Mouse (Mus musculus): Measurements from ENCODE around the gene Trip10.
"Not testable (repeated sequence)": the region's sequence is repeated elsewhere in the genome, so short reads cannot be mapped to it uniquely, and the experiment has no call there.

The Trip10 gene

DNA sequence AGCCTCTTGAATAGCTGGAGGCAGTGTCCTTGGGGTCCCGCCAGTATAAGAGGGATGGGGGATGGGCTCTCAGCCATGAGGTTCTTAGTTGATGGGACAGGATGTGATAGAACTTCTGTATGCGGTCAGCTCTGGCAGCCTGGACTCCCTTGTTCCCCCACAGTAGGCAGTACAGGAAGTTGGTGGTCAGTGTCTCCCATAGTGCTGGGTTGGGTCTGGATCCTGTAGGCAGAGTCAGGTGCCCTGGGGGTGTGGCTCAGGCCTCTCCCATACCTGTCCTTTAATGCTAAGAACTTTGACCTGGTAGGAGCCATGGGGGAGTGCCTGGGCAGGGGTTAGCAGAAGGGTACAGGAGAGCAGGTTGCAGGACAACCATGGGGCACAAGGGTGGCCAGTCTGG, 14.9 kb downstream of the Trip10 start:
- no peak for DNase-seq (ENCODE audit: low spot score in 2 of 2)

- peak in 1 of 2 experiments; percentile 16 for DNase-seq (ENCODE audit: low spot score in 2 of 2)
These were observed 16.0 kb downstream of the Trip10 start for GRCm38 (mm10) chr17:57264972-57265945.

GRCm38 (mm10) chr17:57267556-57268126, 18.4 kb downstream of the Trip10 start:
- DNase-seq (ENCODE audit: low spot score in 2 of 2) = no peak

DNA sequence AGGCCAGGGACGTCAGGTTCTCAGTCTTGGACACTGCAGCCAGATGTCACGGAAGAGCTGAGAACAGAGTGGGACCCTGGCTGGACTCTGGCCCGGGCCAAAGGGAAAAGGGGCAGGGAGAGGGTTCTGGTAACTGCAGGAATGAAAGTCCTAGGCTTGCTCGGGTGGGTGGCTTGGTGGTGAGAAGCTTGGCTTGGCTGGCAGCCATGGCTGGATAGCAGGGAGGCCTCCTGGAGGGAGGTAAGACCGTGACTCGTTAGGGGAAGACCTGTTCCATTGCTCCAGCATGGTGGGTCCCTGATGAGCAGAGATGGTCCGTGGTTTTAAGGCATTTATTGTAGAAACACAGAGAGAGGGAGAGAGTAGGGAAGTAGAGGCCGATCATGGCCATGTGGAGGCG, 22.0 kb downstream of the Trip10 start:
- DNase-seq (ENCODE audit: low spot score in 2 of 2) = no peak

GRCm38 (mm10) chr17:57273846-57274245, 24.6 kb downstream of the Trip10 start:
- DNase-seq (ENCODE audit: low spot score in 2 of 2) = no peak

DNA sequence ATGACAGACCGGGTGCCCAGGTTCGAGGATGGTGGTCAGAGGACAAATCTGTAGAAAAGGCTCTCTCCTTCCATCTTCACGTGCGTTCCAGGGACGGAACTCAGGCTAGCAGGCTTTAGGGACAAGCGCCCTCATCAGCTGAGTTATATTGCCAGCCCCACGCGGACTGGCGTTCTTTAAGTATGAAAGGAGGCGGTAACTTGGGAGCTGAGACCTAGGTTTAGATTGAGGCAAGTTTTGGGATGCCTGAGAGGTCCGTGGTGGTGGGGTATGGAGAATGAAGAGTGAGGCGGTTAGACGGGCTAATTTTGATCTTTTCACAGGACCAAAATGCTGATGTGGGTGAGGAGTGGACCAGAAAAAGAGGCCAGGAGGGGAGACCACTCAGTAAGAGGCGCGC, 25.4 kb downstream of the Trip10 start:
- no peak for DNase-seq (ENCODE audit: low spot score in 2 of 2)

- DNase-seq (ENCODE audit: low spot score in 2 of 2) = peak; percentile 52 to 54
These were observed 26.1 kb downstream of the Trip10 start for GRCm38 (mm10) chr17:57275111-57275996.

GRCm38 (mm10) chr17:57275997-57276351, 26.7 kb downstream of the Trip10 start:
- no peak for DNase-seq (ENCODE audit: low spot score in 2 of 2)

DNA sequence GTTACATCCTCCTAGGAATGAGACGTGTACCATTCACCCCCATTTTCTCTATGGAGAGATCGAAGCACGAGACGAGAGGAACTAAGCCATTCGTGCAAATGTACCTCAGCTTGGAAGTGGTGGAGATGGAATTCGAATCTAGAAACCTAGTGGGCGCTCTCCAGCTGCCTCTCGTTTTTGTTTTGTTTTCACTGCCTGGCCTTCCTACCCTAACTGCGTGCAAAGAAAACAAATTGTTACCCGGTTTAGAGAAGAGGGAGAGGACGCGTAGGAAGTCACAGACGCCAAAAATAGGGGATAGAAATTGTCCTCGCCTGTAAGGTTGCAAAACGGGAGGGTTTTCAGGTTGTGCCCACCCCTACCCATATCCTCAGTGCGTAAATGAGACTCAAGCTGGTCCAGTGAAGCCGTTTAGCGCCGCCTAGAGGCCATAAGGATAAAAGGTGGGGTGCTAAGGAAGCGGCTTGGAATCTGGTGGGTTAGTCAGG, 27.4 kb downstream of the Trip10 start:
- peak; percentile 66 to 83 for DNase-seq (ENCODE audit: low spot score in 2 of 2)

DNA sequence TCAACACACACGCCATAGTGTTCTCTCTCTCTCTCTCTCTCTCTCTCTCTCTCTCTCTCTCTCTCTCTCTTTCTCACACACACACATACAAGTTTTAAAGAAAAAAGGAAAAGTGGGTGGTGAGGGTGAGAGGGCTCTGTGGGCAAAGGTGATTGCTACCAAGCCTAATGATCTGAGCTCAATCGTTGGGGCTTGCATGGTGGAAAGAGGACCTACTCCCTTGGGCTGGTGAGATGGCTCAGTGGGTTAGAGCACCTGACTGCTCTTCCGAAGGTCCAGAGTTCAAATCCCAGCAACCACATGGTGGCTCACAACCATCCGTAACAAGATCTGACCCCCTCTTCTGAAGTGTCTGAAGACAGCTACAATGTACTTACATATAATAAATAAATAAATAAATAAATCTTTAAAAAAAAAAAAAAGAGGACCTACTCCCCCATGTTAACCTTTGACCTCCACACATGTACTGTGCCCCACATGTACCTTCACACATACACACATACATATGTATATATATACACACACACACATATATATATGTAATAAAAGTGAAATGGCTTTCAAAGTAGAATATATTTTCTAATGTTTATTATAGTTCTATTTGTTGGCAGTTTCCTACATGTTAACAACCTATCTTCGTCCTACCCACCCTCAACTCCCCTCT, 28.5 kb downstream of the Trip10 start:
- not testable (repeated sequence) for DNase-seq (ENCODE audit: low spot score in 2 of 2)

GRCm38 (mm10) chr17:57278537-57278936, 29.3 kb downstream of the Trip10 start:
- no peak for DNase-seq (ENCODE audit: low spot score in 2 of 2)

- DNase-seq (ENCODE audit: low spot score in 2 of 2) = no peak
These were observed 29.8 kb downstream of the Trip10 start, which contains the start of gene Vav1 for GRCm38 (mm10) chr17:57278943-57279590. TSS of gene Vav1 (plus strand) at chr17:57279100.

GRCm38 (mm10) chr17:57279591-57280224, 30.5 kb downstream of the Trip10 start:
- no peak for DNase-seq (ENCODE audit: low spot score in 2 of 2)

- no peak for DNase-seq (ENCODE audit: low spot score in 2 of 2)
These were observed 31.2 kb downstream of the Trip10 start for GRCm38 (mm10) chr17:57280411-57280810.

- DNase-seq (ENCODE audit: low spot score in 2 of 2) = no peak
These were observed 34.7 kb downstream of the Trip10 start for GRCm38 (mm10) chr17:57283906-57284305.

GRCm38 (mm10) chr17:57285077-57285476, 35.8 kb downstream of the Trip10 start:
- DNase-seq (ENCODE audit: low spot score in 2 of 2) = no peak

DNA sequence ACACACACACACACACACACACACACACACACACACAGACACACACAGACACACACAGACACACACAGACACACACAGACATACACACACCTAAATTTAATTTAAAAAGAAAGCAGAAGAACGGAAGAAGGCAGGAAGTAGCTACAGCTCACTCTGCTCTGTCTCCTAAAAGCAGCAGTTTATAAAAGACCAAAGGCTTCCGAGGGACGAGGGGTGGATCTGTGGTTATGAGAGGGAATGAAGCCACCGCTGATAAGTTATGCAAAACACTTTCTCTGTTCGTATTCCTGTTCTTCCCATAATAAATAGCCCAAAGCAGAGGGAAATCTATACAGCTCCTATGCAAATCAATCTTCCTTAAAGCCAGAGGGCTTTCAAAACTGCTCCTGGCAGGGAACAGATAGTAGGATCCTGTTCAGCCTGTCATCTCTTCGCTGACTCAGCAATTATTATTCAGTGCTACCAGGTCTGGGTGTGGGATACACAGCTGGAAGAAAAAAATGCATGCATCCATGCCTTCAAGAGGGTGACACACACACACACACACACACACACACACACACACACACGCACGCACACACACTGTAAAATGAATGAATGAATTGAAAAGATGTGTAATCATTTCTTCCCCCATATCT, 37.6 kb downstream of the Trip10 start:
- no peak for DNase-seq (ENCODE audit: low spot score in 2 of 2)

GRCm38 (mm10) chr17:57289252-57289651, 40.0 kb downstream of the Trip10 start:
- no peak for DNase-seq (ENCODE audit: low spot score in 2 of 2)

GRCm38 (mm10) chr17:57290001-57290670, 40.9 kb downstream of the Trip10 start:
- DNase-seq (ENCODE audit: low spot score in 2 of 2) = peak in 1 of 2 experiments; percentile 7

Measured in frontal cortex, postnatal 36 days (tissue).